ENCODE assay signal across 26 mouse cellular contexts in genomic region chr16:36516355-36516754, GRCm38 (mm10). TPM values are rescaled to one million over a fixed set of nuclear protein-coding genes. Genes with fewer than 3 reads are reported as not detected.
DNase-seq lines count a peak whose midpoint lies in the region; TF ChIP-seq lines count a peak whose summit lies in the region.
"Had no signal": no experiment of that assay in that cellular context is flagged by ENCODE, and none has a peak within 500 bp of the region (broad histone marks: within the 10 kb centered on the region; RNA-seq: fewer than 3 reads in every experiment).

No protein-coding gene starts in this region.

- H3K9me3 ChIP-seq in CH12.LX (replicated peaks; ENCODE audit: low read length) (no peaks in the 10 kb centered on the region), ES-E14 (ENCODE audit: control insufficient read depth, insufficient read depth, low read depth, low read length) (no peaks in the 10 kb centered on the region), MEL (replicated peaks; ENCODE audit: insufficient read depth, low read length) (no peaks in the 10 kb centered on the region)
- H3K9me3 ChIP-seq: G1E had no signal

- H3K36me3 ChIP-seq in CH12.LX (replicated peaks in 1 of 2; ENCODE audit: control insufficient read depth in 1 of 2, insufficient read depth in 1 of 2, low read length in 1 of 2) = no peaks in the 10 kb centered on the region
- H3K36me3 ChIP-seq in ES-E14 (ENCODE audit: control insufficient read depth, insufficient read depth, low read length, poor library complexity, severe bottlenecking) = no peaks in the 10 kb centered on the region
- H3K36me3 ChIP-seq in MEL (ENCODE audit: control insufficient read depth in 1 of 2, insufficient read depth in 2 of 2, low read length in 2 of 2) = no peaks in the 10 kb centered on the region
- H3K36me3 ChIP-seq: G1E had no signal

- H3K4me2 ChIP-seq in CH12.LX (ENCODE audit: insufficient read depth, low read depth, poor library complexity, severe bottlenecking) = no peak overlapping the region

- H3K27me3 ChIP-seq in CH12.LX (replicated peaks) (no peaks in the 10 kb centered on the region), MEL (ENCODE audit: control insufficient read depth in 1 of 2, insufficient read depth in 2 of 2, low read length in 2 of 2) (no peaks in the 10 kb centered on the region; a peak in 1 of 4 replicates)
- H3K27me3 ChIP-seq: Patski had no signal

- no peak for TF ChIP-seq POLR2A in CH12.LX (IDR thresholded peaks at IDR 0.05; ENCODE audit: low read depth, low read length)
- TF ChIP-seq POLR2A in MEL (IDR thresholded peaks at IDR 0.05; ENCODE audit: control insufficient read depth in 1 of 2, insufficient read depth in 1 of 2, low read depth in 1 of 2, low read length in 2 of 2, poor library complexity in 1 of 2) = no peak

- H3K4me3 ChIP-seq in CH12.LX (replicated peaks in 1 of 3; ENCODE audit: low read depth in 2 of 3, low read length in 2 of 3, poor library complexity in 1 of 3) = no peak overlapping the region
- H3K4me3 ChIP-seq in ES-E14 (ENCODE audit: insufficient read depth in 1 of 2, low read depth in 1 of 2, low read length in 2 of 2, poor library complexity in 1 of 2, severe bottlenecking in 1 of 2) = no peak overlapping the region
- no peak overlapping the region for H3K4me3 ChIP-seq in MEL (ENCODE audit: control insufficient read depth in 1 of 2, insufficient read depth in 1 of 2, low read depth in 2 of 2, low read length in 2 of 2)

- H3K27ac ChIP-seq in CH12.LX (ENCODE audit: insufficient read depth, low read depth) (no peak overlapping the region), ES-E14 (ENCODE audit: insufficient read depth, low read depth, low read length, poor library complexity, severe bottlenecking) (no peak overlapping the region), MEL (ENCODE audit: control insufficient read depth, low read depth, low read length) (no peak overlapping the region)

- DNase-seq in CH12.LX (ENCODE audit: extremely low read depth) = no peak
- DNase-seq in ES-E14 (ENCODE audit: low read depth, low spot score) = no peak
- DNase-seq in MEL (ENCODE audit: low read depth, low spot score) = no peak
- no peak for DNase-seq in MN1 (ENCODE audit: low spot score)
- no peak for DNase-seq in ovary, adult 18-20 months (ENCODE audit: low spot score)
- DNase-seq in embryo, embryonic 11 days = no peak
- DNase-seq: adrenal gland, adult 2 months; adrenal gland, adult 8-10 months; adrenal gland, postnatal 10 days; adrenal gland, postnatal 14 days; adrenal gland, postnatal 25 days; adrenal gland, postnatal 36 days; B cell, adult 2 months; cerebellum, adult 11 months; cerebellum, adult 11-12 months; cerebellum, adult 18-20 months; cerebellum, adult 2 months; cerebellum, adult 8-10 months; cerebellum, adult 9-10 months; cerebellum, adult 9-11 months had no signal

- H3K79me2 ChIP-seq in CH12.LX (replicated peaks; ENCODE audit: control insufficient read depth, extremely low read depth, insufficient read depth, poor library complexity, severe bottlenecking) (no peaks in the 10 kb centered on the region), MEL (ENCODE audit: control insufficient read depth, insufficient read depth, low read length, poor library complexity) (no peaks in the 10 kb centered on the region)

- in situ Hi-C loops in CH12.LX (cut with MboI; ENCODE audit: low pct_ligation_motif_present, low pct_unique_long_range_greater_than_20kb, low sequenced_read_pairs) (no loop called here), ES-E14 (cut with MboI; ENCODE audit: low sequenced_read_pairs in 2 of 2, unreplicated experiment in 2 of 2) (no loop called here)

- H3K4me1 ChIP-seq in CH12.LX (ENCODE audit: control insufficient read depth in 1 of 2, insufficient read depth in 2 of 2) (peaks cover 0 to 6% of the 10 kb centered on the region in 2 experiments; a peak in 2 of 4 replicates), ES-E14 (ENCODE audit: control insufficient read depth in 2 of 2, insufficient read depth in 2 of 2, low read length in 2 of 2, poor library complexity in 1 of 2) (no peaks in the 10 kb centered on the region), MEL (ENCODE audit: control insufficient read depth in 1 of 2, insufficient read depth in 2 of 2, low read length in 2 of 2) (no peaks in the 10 kb centered on the region)

- TF ChIP-seq EP300 in CH12.LX (IDR thresholded peaks at IDR 0.05; ENCODE audit: low read length) (no peak), MEL (IDR thresholded peaks at IDR 0.05; ENCODE audit: low read depth in 1 of 2, low read length in 2 of 2) (no peak)

- TF ChIP-seq CTCF in CH12.LX (conservative IDR thresholded peaks at IDR 0.05 in 1 of 2, IDR thresholded peaks at IDR 0.05 in 1 of 2; ENCODE audit: low read depth in 2 of 2, low read length in 2 of 2) = no peak
- no peak for TF ChIP-seq CTCF in MEL (IDR thresholded peaks at IDR 0.05 in 2 of 3, conservative IDR thresholded peaks at IDR 0.05 in 1 of 3; ENCODE audit: control insufficient read depth in 1 of 3, insufficient read depth in 1 of 3, low read depth in 2 of 3, low read length in 3 of 3, poor library complexity in 1 of 3, severe bottlenecking in 1 of 3)

- H3K9ac ChIP-seq in CH12.LX (ENCODE audit: insufficient read depth, low read depth) (no peak overlapping the region), ES-E14 (ENCODE audit: insufficient read depth, low read depth, low read length, poor library complexity, severe bottlenecking) (no peak overlapping the region), MEL (ENCODE audit: control insufficient read depth, low read depth, low read length, poor library complexity, severe bottlenecking) (no peak overlapping the region)

- dilution Hi-C loops in CH12.LX (cut with MboI; ENCODE audit: extremely low pct_ligation_motif_present, extremely low pct_unique_long_range_greater_than_20kb, low sequenced_read_pairs) = no loop called here

- TF ChIP-seq RAD21 in CH12.LX (IDR thresholded peaks at IDR 0.05; ENCODE audit: low read depth, low read length) = no peak
- no peak for TF ChIP-seq RAD21 in MEL (IDR thresholded peaks at IDR 0.05; ENCODE audit: low read depth, low read length)

TF ChIP-seq in CH12.LX, 34 proteins besides CTCF, POLR2A, EP300 and RAD21:
- TF ChIP-seq BHLHE40 (IDR thresholded peaks at IDR 0.05; ENCODE audit: low read depth, low read length) = no peak
- TF ChIP-seq MAFK (IDR thresholded peaks at IDR 0.05; ENCODE audit: insufficient replicate concordance, low read length) = peak; percentile 100

TF ChIP-seq in ES-E14, 5 proteins besides CTCF, POLR2A, EP300 and RAD21:
- TF ChIP-seq ZNF384 (IDR thresholded peaks at IDR 0.05; ENCODE audit: low read depth, low read length) (no peak), HCFC1 (IDR thresholded peaks at IDR 0.05; ENCODE audit: borderline replicate concordance, insufficient read depth, low read length) (no peak), ZC3H11A (IDR thresholded peaks at IDR 0.05; ENCODE audit: borderline replicate concordance, low read depth, low read length) (no peak), MAFK (IDR thresholded peaks at IDR 0.05; ENCODE audit: insufficient read depth, low read depth, low read length) (peak; percentile 100), CHD2 (IDR thresholded peaks at IDR 0.05; ENCODE audit: low read depth, low read length) (no peak)
TF ChIP-seq in ES-E14: peak in this region for 1.

TF ChIP-seq in MEL, 35 proteins besides CTCF, POLR2A, EP300 and RAD21:
- TF ChIP-seq SMC3 (IDR thresholded peaks at IDR 0.05; ENCODE audit: low read depth, low read length) (no peak), MAFK (IDR thresholded peaks at IDR 0.05; ENCODE audit: borderline replicate concordance, low read depth, low read length) (peak; percentile 97)

RNA-seq across cellular contexts. Expression of gene Casr, which starts 45.6 kb away (rescaled TPM):
- total RNA-seq in CH12.LX (2012; rRNA removed) = 0.34 and 0.59 TPM in 2 replicates
- total RNA-seq in CH12.LX (2014; rRNA removed) = 0.19 and 0.35 TPM in 2 replicates
- 0.55 and 0.63 TPM in 2 replicates for polyA plus RNA-seq in CH12.LX (2012; ENCODE audit: insufficient read length, low read depth)
- total RNA-seq in ES-E14 (2012; rRNA removed) = 0.13 and 0.21 TPM in 2 replicates
- not detected in 2 replicates for total RNA-seq in MEL (2012; rRNA removed)
- not detected for polyA plus RNA-seq in MEL (2012; ENCODE audit: insufficient read depth in 1 of 2, insufficient read length in 2 of 2, low read depth in 1 of 2, low replicate concordance in 2 of 2, missing spikeins in 1 of 2)
- total RNA-seq: adrenal gland, adult 18-20 months; adrenal gland, adult 2 months; adrenal gland, adult 8-10 months; adrenal gland, postnatal 14 days; adrenal gland, postnatal 25 days; adrenal gland, postnatal 36 days had no signal
- polyA plus RNA-seq: activated CD4-positive, CD25-positive, alpha-beta regulatory T cell, adult 4 months; adrenal gland, adult 2 months; C2C12; CD4-positive, CD25-positive, alpha-beta regulatory T cell, adult 4 months; G1E had no signal

Comparison
In these comparisons a context has a peak if more than half of its experiments do, and no peak if none do; other contexts are left out.
1. Of the 35 proteins assayed by ChIP-seq in both MEL and CH12.LX: peak only in MEL: none; only in CH12.LX: none; in both: MAFK; in neither: 34.